Mouse (Mus musculus) heart, postnatal 4 days (tissue): ENCODE data around the gene Morc2a. TPM values are rescaled to one million over a fixed set of nuclear protein-coding genes. Genes with fewer than 3 reads are reported as not detected.

Experiments
- DNase-seq: peaks from one replicate; pipeline ENCODE4 v3.0.0; 2021
- total RNA-seq, 2 experiments: library from RNA; stranded (reverse); gene quantifications; 2 replicates each; pipeline ENCODE4 v1.2.3; 2021

Gene Morc2a
- total RNA-seq, 2 experiments from 2014 or later = 34.7 to 42.4 TPM

DNA sequence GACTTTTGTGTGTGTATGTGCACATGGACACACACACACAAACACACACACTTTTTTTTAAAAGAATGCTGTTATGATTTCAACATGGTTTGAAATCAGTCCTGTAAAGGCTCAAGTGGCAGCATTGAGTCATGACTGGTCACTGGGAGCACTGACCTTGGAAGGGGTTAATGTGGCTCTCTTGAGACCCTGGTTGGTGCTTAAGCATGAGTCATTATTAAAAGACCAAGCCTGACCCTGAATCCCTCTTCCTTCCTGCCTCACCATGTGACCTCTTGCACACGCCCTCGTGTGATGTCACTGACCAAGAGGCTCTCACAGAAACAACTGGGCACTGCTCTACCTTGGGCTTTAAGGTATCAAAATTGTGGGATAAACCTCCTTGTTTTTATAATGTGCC lies 89.8 kb downstream of the Morc2a start:
- no peak for DNase-seq

Other genes with a start within 250 kb of the Morc2a start
- gene Limk2, start 240.0 kb upstream of the Morc2a start, total RNA-seq = 10 to 100 TPM; 31.8 to 34.4 TPM
- gene Rnf185, start 196.8 kb upstream of the Morc2a start, total RNA-seq = 10 to 100 TPM; 26.7 to 28.9 TPM
- gene Pla2g3, start 160.9 kb upstream of the Morc2a start, total RNA-seq = under 1 TPM; 0.11 to 0.24 TPM
- 10 to 100 TPM; 17.2 to 21.1 TPM for gene Inpp5j, start 144.4 kb upstream of the Morc2a start, total RNA-seq
- gene Selenom, start 134.5 kb upstream of the Morc2a start, total RNA-seq = 10 to 100 TPM; 55.7 to 59.2 TPM
- gene Smtn, start 108.6 kb upstream of the Morc2a start, total RNA-seq = 100 to 1,000 TPM; 188 to 190 TPM
- gene Osbp2, start 214.7 kb downstream of the Morc2a start, total RNA-seq = 1 to 10 TPM; 5.4 to 6.1 TPM
- under 1 TPM; 0.14 to 0.17 TPM for gene 4921536K21Rik, start 245.9 kb downstream of the Morc2a start, total RNA-seq
- 10 to 100 TPM; 21.5 to 24.4 TPM for gene Dusp18, start 246.0 kb downstream of the Morc2a start, total RNA-seq